8 mouse cellular contexts compared by ENCODE assay signal in genomic region chr3:95993881-95994280, GRCm38 (mm10). TPM values are rescaled to one million over a fixed set of nuclear protein-coding genes. Genes with fewer than 3 reads are reported as not detected.
DNase-seq lines count a peak whose midpoint lies in the region; ATAC-seq and TF ChIP-seq lines count a peak whose summit lies in the region.

No protein-coding gene starts in this region.

- peak overlapping the region; percentile 56 for H3K4me3 ChIP-seq in lung, adult 2 months (replicated peaks; ENCODE audit: extremely low read depth, low read depth, low read length)
- peak overlapping the region; percentile 77 for H3K4me3 ChIP-seq in embryonic facial prominence, embryonic 15.5 days (replicated peaks)
- peak overlapping the region; percentile 88 for H3K4me3 ChIP-seq in hindbrain, embryonic 12.5 days
- H3K4me3 ChIP-seq in liver, embryonic 12.5 days = peak overlapping the region; percentile 75
- peak overlapping the region; percentile 80 for H3K4me3 ChIP-seq in neural tube, embryonic 15.5 days (replicated peaks)

- peak overlapping the region; percentile 96 for H3K27ac ChIP-seq in embryonic facial prominence, embryonic 15.5 days (replicated peaks)
- peak overlapping the region; percentile 99 for H3K27ac ChIP-seq in hindbrain, embryonic 12.5 days
- H3K27ac ChIP-seq in liver, embryonic 12.5 days = peak overlapping the region; percentile 84
- H3K27ac ChIP-seq in neural tube, embryonic 15.5 days (replicated peaks) = peak overlapping the region; percentile 98

- H3K4me1 ChIP-seq in lung, adult 2 months (ENCODE audit: control insufficient read depth, insufficient read depth, low read length) = peaks cover 8% of the 10 kb centered on the region; the same call in 1 of the 2 replicates
- H3K4me1 ChIP-seq in embryonic facial prominence, embryonic 15.5 days = peaks cover 36% of the 10 kb centered on the region
- peaks cover 56% of the 10 kb centered on the region for H3K4me1 ChIP-seq in hindbrain, embryonic 12.5 days
- peaks cover 56% of the 10 kb centered on the region for H3K4me1 ChIP-seq in liver, embryonic 12.5 days
- peaks cover 43% of the 10 kb centered on the region for H3K4me1 ChIP-seq in neural tube, embryonic 15.5 days

- DNase-seq in lung, adult 2 months = peak; percentile 31
- no peak for DNase-seq in lung, adult 18-20 months
- no peak for DNase-seq in left cerebral cortex, postnatal 25 days (ENCODE audit: low spot score in 2 of 2)
- DNase-seq in urinary bladder, adult 18-20 months (ENCODE audit: low spot score in 2 of 2) = no peak

- no peaks in the 10 kb centered on the region for H3K27me3 ChIP-seq in embryonic facial prominence, embryonic 15.5 days
- no peaks in the 10 kb centered on the region for H3K27me3 ChIP-seq in hindbrain, embryonic 12.5 days
- H3K27me3 ChIP-seq in liver, embryonic 12.5 days (replicated peaks) = peaks cover 56% of the 10 kb centered on the region
- H3K27me3 ChIP-seq in neural tube, embryonic 15.5 days (replicated peaks) = no peaks in the 10 kb centered on the region

- 27% methylated on average over 4 of the region's 4 CpGs for WGBS in lung, adult 2 months
- WGBS in embryonic facial prominence, embryonic 15.5 days = 25% methylated on average over 4 of the region's 4 CpGs
- 26% methylated on average over 4 of the region's 4 CpGs for WGBS in hindbrain, embryonic 12.5 days
- 22% methylated on average over 4 of the region's 4 CpGs for WGBS in liver, embryonic 12.5 days (ENCODE audit: insufficient replicate concordance)
- WGBS in neural tube, embryonic 15.5 days = 22% methylated on average over 4 of the region's 4 CpGs

- H3K9me3 ChIP-seq in embryonic facial prominence, embryonic 15.5 days (replicated peaks) = no peaks in the 10 kb centered on the region
- no peaks in the 10 kb centered on the region for H3K9me3 ChIP-seq in hindbrain, embryonic 12.5 days (replicated peaks)
- no peaks in the 10 kb centered on the region for H3K9me3 ChIP-seq in liver, embryonic 12.5 days (replicated peaks)
- no peaks in the 10 kb centered on the region for H3K9me3 ChIP-seq in neural tube, embryonic 15.5 days (replicated peaks)

- H3K36me3 ChIP-seq in embryonic facial prominence, embryonic 15.5 days = peaks cover 32% of the 10 kb centered on the region
- H3K36me3 ChIP-seq in hindbrain, embryonic 12.5 days = peaks cover 44% of the 10 kb centered on the region
- H3K36me3 ChIP-seq in liver, embryonic 12.5 days = peaks cover 24% of the 10 kb centered on the region
- H3K36me3 ChIP-seq in neural tube, embryonic 15.5 days = peaks cover 38% of the 10 kb centered on the region

- 0 out of 2 replicates have a peak overlapping the region, but pooled peaks have one; percentile 74 for H3K9ac ChIP-seq in embryonic facial prominence, embryonic 15.5 days
- H3K9ac ChIP-seq in hindbrain, embryonic 12.5 days = peak overlapping the region; percentile 100
- H3K9ac ChIP-seq in liver, embryonic 12.5 days = no peak overlapping the region
- H3K9ac ChIP-seq in neural tube, embryonic 15.5 days (replicated peaks) = peak overlapping the region; percentile 96

- TF ChIP-seq POLR2A in lung, adult 2 months (IDR thresholded peaks at IDR 0.05; ENCODE audit: borderline replicate concordance, extremely low read depth, low read depth, low read length) = no peak

- intact Hi-C loops in left cerebral cortex, postnatal 25 days (cut with DNase I) = no loop called here

- no peak for ATAC-seq in embryonic facial prominence, embryonic 15.5 days (ENCODE audit: insufficient number of reproducible peaks, low FRiP score, low TSS enrichment, low read depth)
- no peak for ATAC-seq in hindbrain, embryonic 12.5 days (ENCODE audit: low FRiP score)
- ATAC-seq in liver, embryonic 12.5 days = no peak
- no peak for ATAC-seq in neural tube, embryonic 15.5 days (ENCODE audit: low FRiP score)

- H3K4me2 ChIP-seq in embryonic facial prominence, embryonic 15.5 days (replicated peaks) = peak overlapping the region; percentile 71
- peak overlapping the region; percentile 91 for H3K4me2 ChIP-seq in hindbrain, embryonic 12.5 days (replicated peaks)
- peak overlapping the region; percentile 96 for H3K4me2 ChIP-seq in liver, embryonic 12.5 days
- H3K4me2 ChIP-seq in neural tube, embryonic 15.5 days = peak overlapping the region; percentile 77

- TF ChIP-seq CTCF in lung, adult 2 months (IDR thresholded peaks at IDR 0.05; ENCODE audit: insufficient read depth, low read length) = 0 out of 2 replicates have a peak, but pooled peaks have one; percentile 7

RNA-seq across cellular contexts. Expression of gene Plekho1, which starts 1.9 kb away (rescaled TPM):
- polyA plus RNA-seq in lung, adult 2 months (2012; rRNA removed) = 55.7 and 82.7 TPM in 2 replicates
- polyA plus RNA-seq in embryonic facial prominence, embryonic 15.5 days (2015; fragmentation: Nextera tagmentation; extraction: Ambion mirVana) = 36.7 and 47.0 TPM in 2 replicates
- 77.4 and 79.3 TPM in 2 replicates for polyA plus RNA-seq in hindbrain, embryonic 12.5 days (2016; fragmentation: Nextera tagmentation; extraction: Ambion mirVana)
- 9.4 and 10.4 TPM in 2 replicates for polyA plus RNA-seq in liver, embryonic 12.5 days (2016; fragmentation: Nextera tagmentation; extraction: Ambion mirVana)
- 46.7 and 48.6 TPM in 2 replicates for polyA plus RNA-seq in neural tube, embryonic 15.5 days (2015; fragmentation: Nextera tagmentation; extraction: Ambion mirVana)
- 10 to 100 TPM; 71.6 to 84.8 TPM for total RNA-seq in left cerebral cortex, postnatal 25 days (2021)
